Mouse (Mus musculus): ENCODE measurements around the gene Gm17631. TPM values are rescaled to one million over a fixed set of nuclear protein-coding genes. Genes with fewer than 3 reads are reported as not detected.

Gm17631 gene
- polyA plus RNA-seq (2015; fragmentation: Nextera tagmentation; extraction: Ambion mirVana), result not detected in 2 replicates

GRCm38 (mm10) chr6:129862349-129862748 is at the start of gene Gm17631:
TSS of gene Gm17631 (plus strand) at chr6:129862649.

DNA sequence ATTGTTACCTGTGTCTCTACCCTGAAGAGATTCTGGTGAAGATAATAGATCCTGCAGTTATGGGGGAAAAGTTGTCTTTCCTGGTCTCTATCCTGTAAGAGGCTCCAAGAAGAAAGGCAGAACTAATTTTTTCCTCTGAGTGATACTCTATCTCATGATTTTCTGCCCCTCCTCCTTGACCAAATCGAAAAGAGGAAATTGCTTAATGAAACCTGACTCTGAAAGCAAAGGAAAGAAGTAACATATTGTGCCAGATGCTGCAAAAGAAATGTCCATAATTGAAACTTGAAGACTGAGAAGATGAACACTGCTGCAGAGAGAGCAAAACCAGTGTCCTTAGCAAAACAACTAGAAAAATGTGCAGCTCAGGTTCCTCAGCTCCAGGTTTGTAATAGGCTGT is 14.1 kb downstream of the Gm17631 start, which contains the start of gene Klra17:
TSS of gene Klra17 (minus strand) at position 124 of the 400 bp plus-strand sequence.

Other genes with a start within 250 kb of the Gm17631 start
- 0.23 and 0.26 TPM in 2 replicates for gene Klrk1, start 238.8 kb upstream of the Gm17631 start, polyA plus RNA-seq (2015; fragmentation: Nextera tagmentation; extraction: Ambion mirVana)
- not detected in 2 replicates for gene Klrc3, start 219.3 kb upstream of the Gm17631 start, polyA plus RNA-seq (2015; fragmentation: Nextera tagmentation; extraction: Ambion mirVana)
- gene Klrc2, start 202.0 kb upstream of the Gm17631 start, polyA plus RNA-seq (2015; fragmentation: Nextera tagmentation; extraction: Ambion mirVana), result not detected in 2 replicates
- not detected in 2 replicates for gene Klrc1, start 183.7 kb upstream of the Gm17631 start, polyA plus RNA-seq (2015; fragmentation: Nextera tagmentation; extraction: Ambion mirVana)
- gene Klri1, start 145.5 kb upstream of the Gm17631 start, polyA plus RNA-seq (2015; fragmentation: Nextera tagmentation; extraction: Ambion mirVana), result 1.1 and 1.7 TPM in 2 replicates
- not detected in 2 replicates for gene Klri2, start 122.2 kb upstream of the Gm17631 start, polyA plus RNA-seq (2015; fragmentation: Nextera tagmentation; extraction: Ambion mirVana)
- gene Gm156, start 78.4 kb upstream of the Gm17631 start, polyA plus RNA-seq (2015; fragmentation: Nextera tagmentation; extraction: Ambion mirVana), result not detected in 2 replicates
- gene Klra17, start 14.0 kb downstream of the Gm17631 start, polyA plus RNA-seq (2015; fragmentation: Nextera tagmentation; extraction: Ambion mirVana), result not detected in 2 replicates
- not detected in 2 replicates for gene Klra5, start 55.0 kb downstream of the Gm17631 start, polyA plus RNA-seq (2015; fragmentation: Nextera tagmentation; extraction: Ambion mirVana)
- not detected in 2 replicates for gene Klra6, start 164.3 kb downstream of the Gm17631 start, polyA plus RNA-seq (2015; fragmentation: Nextera tagmentation; extraction: Ambion mirVana)
- gene Klra4, start 204.6 kb downstream of the Gm17631 start, polyA plus RNA-seq (2015; fragmentation: Nextera tagmentation; extraction: Ambion mirVana), result not detected in 2 replicates

Data from neural tube, postnatal 0 days (tissue).